ENCODE assay signal across 8 mouse cellular contexts in genomic region chr11:115765103-115765606, GRCm38 (mm10). TPM values are rescaled to one million over a fixed set of nuclear protein-coding genes. Genes with fewer than 3 reads are reported as not detected.
DNase-seq lines count a peak whose midpoint lies in the region; ATAC-seq and TF ChIP-seq lines count a peak whose summit lies in the region.

Gene Tmem94 (plus strand): TSS chr11:115765433.

- peak within 1 kb of the TSS; percentile 71 for H3K4me2 ChIP-seq in embryonic facial prominence, embryonic 15.5 days (replicated peaks)
- H3K4me2 ChIP-seq in limb, embryonic 14.5 days (replicated peaks; ENCODE audit: low read depth, low read length, severe bottlenecking), result peak within 1 kb of the TSS; percentile 66
- H3K4me2 ChIP-seq in midbrain, postnatal 0 days (ENCODE audit: low read depth, low read length, poor library complexity, severe bottlenecking), result peak within 1 kb of the TSS; percentile 81

- DNase-seq in 416B (ENCODE audit: low read depth), result peak; percentile 99
- peak; percentile 99 for DNase-seq in heart, adult 8-10 months (ENCODE audit: low spot score)
- peak; percentile 98 for DNase-seq in kidney, adult 9 months
- DNase-seq in limb, embryonic 14.5 days (ENCODE audit: low spot score), result peak; percentile 99
- peak; percentile 99 for DNase-seq in midbrain, postnatal 0 days (ENCODE audit: low spot score)
- DNase-seq in spleen, postnatal 14 days (ENCODE audit: low spot score in 2 of 2), result peak; percentile 92 to 96

- H3K27ac ChIP-seq in bone marrow, adult 2 months (ENCODE audit: control insufficient read depth, insufficient read depth, low read depth, low read length, poor library complexity), result peak within 1 kb of the TSS; percentile 37
- peak within 1 kb of the TSS; percentile 96 for H3K27ac ChIP-seq in embryonic facial prominence, embryonic 15.5 days (replicated peaks)
- peak within 1 kb of the TSS; percentile 90 for H3K27ac ChIP-seq in limb, embryonic 14.5 days (replicated peaks; ENCODE audit: low read depth, low read length)
- H3K27ac ChIP-seq in midbrain, postnatal 0 days (ENCODE audit: low read depth, low read length), result peak within 1 kb of the TSS; percentile 81

- TF ChIP-seq POLR2A in bone marrow, adult 2 months (IDR thresholded peaks at IDR 0.05; ENCODE audit: borderline replicate concordance, control insufficient read depth, low read depth, low read length), result peak; percentile 66; the same call in 1 of the 2 replicates
- peak; percentile 92; the same call in 1 of the 2 replicates for TF ChIP-seq POLR2A in limb, embryonic 14.5 days (IDR thresholded peaks at IDR 0.05; ENCODE audit: borderline replicate concordance, extremely low read depth, insufficient read depth, insufficient read length)

- ATAC-seq in embryonic facial prominence, embryonic 15.5 days (ENCODE audit: insufficient number of reproducible peaks, low FRiP score, low TSS enrichment, low read depth), result peak; percentile 96
- ATAC-seq in limb, embryonic 14.5 days (ENCODE audit: low FRiP score, low read depth), result peak; percentile 97
- ATAC-seq in midbrain, postnatal 0 days (ENCODE audit: low FRiP score), result peak; percentile 97

- under 1% methylated on average over 32 of the region's 32 CpGs for WGBS in bone marrow, adult 2 months
- WGBS in embryonic facial prominence, embryonic 15.5 days, result under 1% methylated on average over 32 of the region's 32 CpGs
- WGBS in limb, embryonic 14.5 days, result 0% methylated on average over 32 of the region's 32 CpGs
- 0% methylated on average over 32 of the region's 32 CpGs for WGBS in midbrain, postnatal 0 days

- no peaks in the 10 kb centered on the region for H3K9me3 ChIP-seq in embryonic facial prominence, embryonic 15.5 days (replicated peaks)
- no peaks in the 10 kb centered on the region for H3K9me3 ChIP-seq in limb, embryonic 14.5 days (ENCODE audit: control insufficient read depth, low read length)
- no peaks in the 10 kb centered on the region for H3K9me3 ChIP-seq in midbrain, postnatal 0 days (ENCODE audit: low read length)

- no peaks in the 10 kb centered on the region for H3K36me3 ChIP-seq in embryonic facial prominence, embryonic 15.5 days
- H3K36me3 ChIP-seq in limb, embryonic 14.5 days (ENCODE audit: control insufficient read depth, insufficient read depth, low read length), result no peaks in the 10 kb centered on the region
- no peaks in the 10 kb centered on the region for H3K36me3 ChIP-seq in midbrain, postnatal 0 days (ENCODE audit: insufficient read depth, low read length)

- peak within 1 kb of the TSS; percentile 88 for H3K9ac ChIP-seq in embryonic facial prominence, embryonic 15.5 days
- peak within 1 kb of the TSS; percentile 95 for H3K9ac ChIP-seq in limb, embryonic 14.5 days (ENCODE audit: low read depth, low read length, severe bottlenecking)
- peak within 1 kb of the TSS; percentile 90 for H3K9ac ChIP-seq in midbrain, postnatal 0 days (replicated peaks; ENCODE audit: low read length, poor library complexity, severe bottlenecking)

- peak within 1 kb of the TSS; percentile 56 for H3K4me3 ChIP-seq in bone marrow, adult 2 months (replicated peaks; ENCODE audit: control insufficient read depth, low read depth, low read length)
- H3K4me3 ChIP-seq in embryonic facial prominence, embryonic 15.5 days (replicated peaks), result peak within 1 kb of the TSS; percentile 92
- peak within 1 kb of the TSS; percentile 80 for H3K4me3 ChIP-seq in limb, embryonic 14.5 days (replicated peaks; ENCODE audit: low read length)
- H3K4me3 ChIP-seq in midbrain, postnatal 0 days (ENCODE audit: low read depth, low read length), result peak within 1 kb of the TSS; percentile 84

- peaks cover 1% of the 10 kb centered on the region; the same call in 1 of the 2 replicates for H3K4me1 ChIP-seq in bone marrow, adult 2 months (ENCODE audit: control insufficient read depth, insufficient read depth, low read length)
- peaks cover 18% of the 10 kb centered on the region for H3K4me1 ChIP-seq in embryonic facial prominence, embryonic 15.5 days
- H3K4me1 ChIP-seq in limb, embryonic 14.5 days (ENCODE audit: control insufficient read depth, insufficient read depth, low read length), result peaks cover 11% of the 10 kb centered on the region
- H3K4me1 ChIP-seq in midbrain, postnatal 0 days (ENCODE audit: insufficient read depth, low read length), result peaks cover 8% of the 10 kb centered on the region; the same call in 1 of the 2 replicates

- no peaks in the 10 kb centered on the region for H3K27me3 ChIP-seq in embryonic facial prominence, embryonic 15.5 days
- H3K27me3 ChIP-seq in limb, embryonic 14.5 days (ENCODE audit: control insufficient read depth, insufficient read depth, low read length), result no peaks in the 10 kb centered on the region
- no peaks in the 10 kb centered on the region for H3K27me3 ChIP-seq in midbrain, postnatal 0 days (ENCODE audit: insufficient read depth, low read length)

- TF ChIP-seq CTCF in bone marrow, adult 2 months (IDR thresholded peaks at IDR 0.05; ENCODE audit: control insufficient read depth, insufficient read depth, low read length), result 0 out of 2 replicates have a peak, but pooled peaks have one; percentile 1
- peak; percentile 59 for TF ChIP-seq CTCF in midbrain, postnatal 0 days (IDR thresholded peaks at IDR 0.05)

RNA-seq across cellular contexts. Expression of gene Tmem94, which starts in this region (rescaled TPM):
- polyA plus RNA-seq in bone marrow, adult 2 months (2011; ENCODE audit: insufficient read depth, insufficient read length, low replicate concordance, missing spikeins), result 12.0 and 25.5 TPM in 2 replicates
- 24.2 and 25.0 TPM in 2 replicates for polyA plus RNA-seq in embryonic facial prominence, embryonic 15.5 days (2015; fragmentation: Nextera tagmentation; extraction: Ambion mirVana)
- 100 to 1,000 TPM in 2 of 4 experiments, 10 to 100 TPM in 2; 96.2 to 103 (median 100) TPM for total RNA-seq in heart, adult 8-10 months (2022)
- polyA plus RNA-seq in limb, embryonic 14.5 days (2012; rRNA removed), result 46.8 and 68.8 TPM in 2 replicates
- polyA plus RNA-seq in limb, embryonic 14.5 days (2014; fragmentation: Nextera tagmentation; extraction: Ambion mirVana), result 17.9 and 18.8 TPM in 2 replicates
- 26.5 and 32.7 TPM in 2 replicates for total RNA-seq in midbrain, postnatal 0 days (2014; rRNA removed)
- polyA plus RNA-seq in midbrain, postnatal 0 days (2015; fragmentation: Nextera tagmentation; extraction: Ambion mirVana), result 14.6 and 15.9 TPM in 2 replicates

Comparison
In these comparisons a context has a peak if more than half of its experiments do, and no peak if none do; other contexts are left out.
1. Peak in every context shown above with its lines: DNase-seq, ATAC-seq, H3K4me3 ChIP-seq and H3K27ac ChIP-seq.
2. H3K27ac ChIP-seq: peak in every context shown above with its lines; median percentile 96 in embryonic facial prominence, embryonic 15.5 days; 90 in limb, embryonic 14.5 days; 81 in midbrain, postnatal 0 days; 37 in bone marrow, adult 2 months.